Mouse (Mus musculus): ENCODE results near the gene Them7. TPM values are rescaled to one million over a fixed set of nuclear protein-coding genes. Genes with fewer than 3 reads are reported as not detected.

Them7 gene
- polyA plus RNA-seq, 1 experiment from 2014 or later, result 0.26 TPM

DNA sequence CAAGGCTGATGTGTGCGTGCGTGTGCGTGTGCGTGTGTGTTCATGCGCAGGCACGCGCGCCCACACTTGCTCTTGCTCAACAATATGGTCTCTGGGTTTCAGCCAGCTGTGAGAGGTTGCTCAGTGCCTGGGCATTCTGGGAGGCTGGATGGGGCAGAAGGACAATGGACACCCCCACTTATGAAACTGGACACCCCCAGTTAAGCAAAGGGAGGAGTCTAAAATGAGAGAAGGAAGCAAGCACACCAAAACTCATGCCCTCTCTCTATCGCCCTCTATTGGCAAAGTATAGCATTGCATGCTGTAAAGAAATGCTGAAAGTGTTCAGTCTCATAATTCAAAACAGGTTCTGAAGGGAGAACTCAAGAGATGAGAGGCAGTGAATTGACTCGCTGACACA lies 35.9 kb upstream of the Them7 start:
- no peak for ATAC-seq
- no peak overlapping the region for H3K4me3 ChIP-seq (ENCODE audit: low read depth, low read length)
- no peaks in the 10 kb centered on the region for H3K27me3 ChIP-seq (replicated peaks; ENCODE audit: control insufficient read depth, insufficient read depth, low read length)
- TF ChIP-seq CTCF (IDR thresholded peaks at IDR 0.05; ENCODE audit: low read depth), result peak; percentile 80
- H3K9ac ChIP-seq (ENCODE audit: low read depth, low read length), result no peak overlapping the region
- 74% methylated on average over 10 of the region's 10 CpGs for WGBS
- no peak overlapping the region for H3K27ac ChIP-seq (ENCODE audit: low read depth, low read length)
- H3K9me3 ChIP-seq (ENCODE audit: control insufficient read depth), result no peaks in the 10 kb centered on the region
- H3K36me3 ChIP-seq (ENCODE audit: control insufficient read depth, insufficient read depth), result no peaks in the 10 kb centered on the region
- no peaks in the 10 kb centered on the region for H3K4me1 ChIP-seq (replicated peaks; ENCODE audit: control insufficient read depth, insufficient read depth, low read length)
- no peak overlapping the region for H3K4me2 ChIP-seq (replicated peaks; ENCODE audit: low read depth)

DNA sequence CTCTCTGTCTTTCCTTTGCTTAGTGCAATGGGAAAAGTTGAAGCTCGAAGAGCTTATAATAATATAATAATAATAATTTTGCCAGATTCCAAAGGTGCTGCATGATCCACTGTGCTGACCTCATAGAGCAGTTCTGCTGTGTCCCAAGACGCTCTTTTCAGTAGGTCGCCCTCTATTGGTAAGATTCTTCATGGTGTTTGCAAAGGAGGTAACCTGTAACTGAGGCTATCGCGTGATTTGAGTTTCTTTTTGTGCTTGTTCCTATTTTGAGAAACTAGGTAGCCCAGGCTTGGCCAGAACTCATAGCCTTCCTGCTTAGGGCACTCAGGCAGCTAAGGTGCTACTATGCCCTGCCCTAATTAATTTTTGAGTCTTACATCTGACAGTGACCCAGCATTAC lies 34.8 kb upstream of the Them7 start:
- ATAC-seq, result no peak
- H3K27ac ChIP-seq (ENCODE audit: low read depth, low read length), result no peak overlapping the region
- 39% methylated on average over 5 of the region's 5 CpGs for WGBS
- no peaks in the 10 kb centered on the region for H3K9me3 ChIP-seq (ENCODE audit: control insufficient read depth)
- no peaks in the 10 kb centered on the region for H3K4me1 ChIP-seq (replicated peaks; ENCODE audit: control insufficient read depth, insufficient read depth, low read length)
- H3K27me3 ChIP-seq (replicated peaks; ENCODE audit: control insufficient read depth, insufficient read depth, low read length), result no peaks in the 10 kb centered on the region
- no peaks in the 10 kb centered on the region for H3K36me3 ChIP-seq (ENCODE audit: control insufficient read depth, insufficient read depth)
- no peak overlapping the region for H3K4me3 ChIP-seq (ENCODE audit: low read depth, low read length)
- H3K9ac ChIP-seq (ENCODE audit: low read depth, low read length), result no peak overlapping the region
- H3K4me2 ChIP-seq (replicated peaks; ENCODE audit: low read depth), result no peak overlapping the region
- peak; percentile 64 for TF ChIP-seq CTCF (IDR thresholded peaks at IDR 0.05; ENCODE audit: low read depth)

DNA sequence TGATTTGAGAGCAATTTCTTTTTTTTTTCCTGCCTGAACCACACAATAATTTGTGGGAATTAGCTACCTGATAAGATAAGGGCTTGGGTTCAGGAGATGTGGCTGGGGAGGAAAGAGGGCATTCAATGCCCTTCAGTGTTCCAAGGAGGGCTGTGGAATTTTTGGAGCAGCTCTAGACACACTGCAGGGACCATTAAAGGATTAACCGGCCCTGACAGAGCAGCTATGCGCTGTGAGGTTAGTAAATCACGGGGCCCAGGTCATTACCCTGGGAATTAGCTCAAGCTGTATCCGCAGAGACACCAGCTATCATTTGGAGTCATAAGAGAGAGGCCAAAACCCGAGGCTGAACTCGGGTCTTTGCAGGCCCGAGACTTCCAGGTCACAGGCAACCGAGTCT lies 24.0 kb upstream of the Them7 start:
- Histone ChIP-seq H3K4me1 (replicated peaks; ENCODE audit: control insufficient read depth, insufficient read depth, low read length) (no peaks in the 10 kb centered on the region), H3K27me3 (replicated peaks; ENCODE audit: control insufficient read depth, insufficient read depth, low read length) (no peaks in the 10 kb centered on the region), H3K9ac (ENCODE audit: low read depth, low read length) (no peak overlapping the region), H3K4me3 (ENCODE audit: low read depth, low read length) (no peak overlapping the region), H3K36me3 (ENCODE audit: control insufficient read depth, insufficient read depth) (no peaks in the 10 kb centered on the region), H3K27ac (ENCODE audit: low read depth, low read length) (no peak overlapping the region), H3K4me2 (replicated peaks; ENCODE audit: low read depth) (no peak overlapping the region), H3K9me3 (ENCODE audit: control insufficient read depth) (no peaks in the 10 kb centered on the region)
- ATAC-seq, result no peak
- WGBS, result 10% methylated on average over 8 of the region's 8 CpGs
- TF ChIP-seq CTCF (IDR thresholded peaks at IDR 0.05; ENCODE audit: low read depth), result no peak

DNA sequence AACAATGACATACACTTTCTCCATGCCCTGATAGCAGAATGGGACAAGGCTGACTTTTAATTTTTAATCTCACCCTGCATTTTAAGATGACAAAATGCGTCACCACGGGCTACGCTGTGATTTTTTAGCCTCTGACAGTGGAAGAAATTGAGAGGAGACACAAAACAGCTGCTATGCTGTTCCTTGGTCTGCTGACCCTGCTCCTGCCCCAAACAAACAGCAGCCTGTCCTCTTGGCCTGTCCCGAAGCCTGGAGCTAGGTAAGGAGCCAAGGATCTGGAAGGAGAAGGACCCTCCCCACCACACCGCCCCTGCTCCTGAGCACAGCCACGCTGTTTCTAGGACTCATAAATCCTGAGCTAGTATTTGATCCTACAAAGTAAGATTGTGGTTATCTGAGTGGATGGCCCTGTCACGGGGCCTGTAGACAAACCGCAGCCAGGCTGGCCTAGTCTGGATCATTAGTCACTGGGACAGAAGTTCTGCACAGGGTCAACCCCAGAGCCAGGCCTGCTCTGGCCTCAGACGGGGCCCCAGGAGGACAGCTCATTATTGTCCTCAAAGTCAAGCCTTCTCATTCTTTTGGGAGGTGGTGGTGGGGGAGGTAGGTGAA lies 17.5 kb upstream of the Them7 start:
- H3K36me3 ChIP-seq (ENCODE audit: control insufficient read depth, insufficient read depth), result no peaks in the 10 kb centered on the region
- no peak overlapping the region for H3K27ac ChIP-seq (ENCODE audit: low read depth, low read length)
- no peak for TF ChIP-seq CTCF (IDR thresholded peaks at IDR 0.05; ENCODE audit: low read depth)
- no peak overlapping the region for H3K4me3 ChIP-seq (ENCODE audit: low read depth, low read length)
- no peak overlapping the region for H3K9ac ChIP-seq (ENCODE audit: low read depth, low read length)
- H3K27me3 ChIP-seq (replicated peaks; ENCODE audit: control insufficient read depth, insufficient read depth, low read length), result no peaks in the 10 kb centered on the region
- no peak overlapping the region for H3K4me2 ChIP-seq (replicated peaks; ENCODE audit: low read depth)
- ATAC-seq, result no peak
- no peaks in the 10 kb centered on the region for H3K9me3 ChIP-seq (ENCODE audit: control insufficient read depth)
- WGBS, result 47% methylated on average over 9 of the region's 9 CpGs
- no peaks in the 10 kb centered on the region for H3K4me1 ChIP-seq (replicated peaks; ENCODE audit: control insufficient read depth, insufficient read depth, low read length)

DNA sequence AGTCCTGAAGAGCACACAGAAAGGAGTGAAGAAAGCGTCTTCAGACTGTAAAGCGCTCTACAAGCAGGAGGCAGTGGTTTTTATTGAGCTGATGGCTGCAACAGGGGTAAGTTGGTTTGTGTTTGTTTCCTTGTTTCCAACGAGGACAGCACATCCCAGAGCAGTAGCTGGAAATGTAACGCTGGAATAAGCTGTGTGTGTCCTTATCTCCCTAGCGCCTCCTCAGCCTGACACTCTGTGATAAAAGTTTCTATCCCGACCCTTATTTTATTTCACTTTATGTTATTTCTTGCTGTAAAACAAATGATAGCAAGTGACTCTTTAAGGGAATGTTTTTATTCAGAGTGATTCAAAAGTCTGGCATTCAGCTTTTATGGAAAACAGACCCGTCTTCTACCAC lies 11.3 kb upstream of the Them7 start:
- TF ChIP-seq CTCF (IDR thresholded peaks at IDR 0.05; ENCODE audit: low read depth), result no peak
- H3K36me3 ChIP-seq (ENCODE audit: control insufficient read depth, insufficient read depth), result no peaks in the 10 kb centered on the region
- no peak for ATAC-seq
- H3K4me2 ChIP-seq (replicated peaks; ENCODE audit: low read depth), result no peak overlapping the region
- no peaks in the 10 kb centered on the region for H3K27me3 ChIP-seq (replicated peaks; ENCODE audit: control insufficient read depth, insufficient read depth, low read length)
- H3K27ac ChIP-seq (ENCODE audit: low read depth, low read length), result no peak overlapping the region
- no peak overlapping the region for H3K4me3 ChIP-seq (ENCODE audit: low read depth, low read length)
- 43% methylated on average over 7 of the region's 7 CpGs for WGBS
- H3K4me1 ChIP-seq (replicated peaks; ENCODE audit: control insufficient read depth, insufficient read depth, low read length), result no peaks in the 10 kb centered on the region
- H3K9ac ChIP-seq (ENCODE audit: low read depth, low read length), result no peak overlapping the region
- H3K9me3 ChIP-seq (ENCODE audit: control insufficient read depth), result no peaks in the 10 kb centered on the region

DNA sequence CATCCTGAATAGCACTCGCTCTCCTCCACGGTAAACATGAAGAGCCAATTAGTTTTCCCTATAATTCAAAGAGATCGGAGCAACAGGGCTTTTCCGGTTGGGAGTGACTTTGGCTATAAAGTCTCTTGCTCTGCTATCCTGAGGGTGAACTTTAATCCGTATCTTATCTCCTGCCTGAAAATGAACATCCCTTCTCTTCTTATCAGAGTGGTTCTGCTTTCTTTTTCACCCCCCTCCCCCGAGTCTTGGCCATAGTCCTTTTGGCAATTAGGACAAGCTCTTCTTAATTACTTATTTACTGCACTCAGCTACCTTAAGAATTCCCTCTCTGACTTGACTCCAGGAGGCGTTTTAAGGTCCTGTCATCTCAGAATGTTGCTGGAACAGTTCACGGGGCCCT lies 8.2 kb upstream of the Them7 start:
- TF ChIP-seq CTCF (IDR thresholded peaks at IDR 0.05; ENCODE audit: low read depth), result no peak
- Histone ChIP-seq H3K27me3 (replicated peaks; ENCODE audit: control insufficient read depth, insufficient read depth, low read length) (no peaks in the 10 kb centered on the region), H3K9me3 (ENCODE audit: control insufficient read depth) (no peaks in the 10 kb centered on the region), H3K36me3 (ENCODE audit: control insufficient read depth, insufficient read depth) (no peaks in the 10 kb centered on the region), H3K4me3 (ENCODE audit: low read depth, low read length) (no peak overlapping the region), H3K4me2 (replicated peaks; ENCODE audit: low read depth) (peak overlapping the region; percentile 32), H3K9ac (ENCODE audit: low read depth, low read length) (no peak overlapping the region), H3K4me1 (replicated peaks; ENCODE audit: control insufficient read depth, insufficient read depth, low read length) (no peaks in the 10 kb centered on the region), H3K27ac (ENCODE audit: low read depth, low read length) (no peak overlapping the region)
- no peak for ATAC-seq
- WGBS, result 19% methylated on average over 8 of the region's 8 CpGs

DNA sequence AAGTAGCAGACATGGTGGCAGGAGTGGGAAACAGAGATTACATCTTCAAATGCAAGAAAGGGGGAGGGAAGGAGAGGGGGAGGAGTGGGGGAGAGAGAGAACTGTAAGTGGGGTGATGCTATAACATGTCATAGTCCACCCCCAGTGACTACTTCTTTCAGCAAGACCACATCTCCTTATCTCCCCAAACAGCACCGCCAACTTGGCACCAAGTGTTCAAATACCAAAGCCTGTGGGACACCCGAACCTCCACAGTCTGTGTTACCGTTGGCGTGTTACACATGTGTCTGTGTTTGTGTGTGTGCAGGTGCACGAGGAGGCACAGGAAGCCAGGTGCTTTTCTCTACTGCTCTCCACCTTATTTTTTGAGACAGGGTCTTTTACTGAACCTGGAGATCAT lies 4.9 kb upstream of the Them7 start:
- Histone ChIP-seq H3K4me3 (ENCODE audit: low read depth, low read length) (no peak overlapping the region), H3K27me3 (replicated peaks; ENCODE audit: control insufficient read depth, insufficient read depth, low read length) (no peaks in the 10 kb centered on the region), H3K9me3 (ENCODE audit: control insufficient read depth) (no peaks in the 10 kb centered on the region), H3K36me3 (ENCODE audit: control insufficient read depth, insufficient read depth) (no peaks in the 10 kb centered on the region), H3K27ac (ENCODE audit: low read depth, low read length) (no peak overlapping the region), H3K9ac (ENCODE audit: low read depth, low read length) (no peak overlapping the region), H3K4me2 (replicated peaks; ENCODE audit: low read depth) (no peak overlapping the region), H3K4me1 (replicated peaks; ENCODE audit: control insufficient read depth, insufficient read depth, low read length) (no peaks in the 10 kb centered on the region; the same call in 1 of the 2 replicates)
- ATAC-seq, result no peak
- 85% methylated on average over 5 of the region's 5 CpGs for WGBS
- no peak for TF ChIP-seq CTCF (IDR thresholded peaks at IDR 0.05; ENCODE audit: low read depth)

Data from intestine, postnatal 0 days (tissue).